Mouse (Mus musculus): Measurements from ENCODE around the gene Cacfd1. TPM values are rescaled to one million over a fixed set of nuclear protein-coding genes. Genes with fewer than 3 reads are reported as not detected.

Gene Cacfd1
- polyA plus RNA-seq, 1 experiment from 2014 or later: 66.1 TPM

DNA sequence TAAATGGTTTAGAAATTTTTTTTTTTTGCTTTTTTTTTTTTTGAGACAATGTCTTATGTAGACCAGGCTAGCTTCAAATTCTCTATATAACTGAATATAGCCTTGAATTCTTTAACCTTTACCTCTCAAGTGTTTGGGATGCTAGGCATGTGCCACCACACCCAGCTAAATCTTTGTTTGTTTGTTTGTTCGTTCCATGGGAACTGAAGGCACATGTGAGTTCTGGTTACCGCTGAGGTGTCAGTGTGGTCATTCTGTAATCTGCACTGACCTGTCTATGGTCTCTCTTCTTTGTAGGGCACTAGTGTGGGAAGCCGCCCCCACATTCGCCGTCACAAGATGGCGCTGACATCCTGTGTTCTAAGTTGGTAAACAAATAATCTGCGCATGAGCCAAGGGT is 11.7 kb upstream of the Cacfd1 start:
- no peak for ATAC-seq (replicated peaks; ENCODE audit: low FRiP score)
- WGBS: 94% methylated on average over 7 of the region's 7 CpGs

DNA sequence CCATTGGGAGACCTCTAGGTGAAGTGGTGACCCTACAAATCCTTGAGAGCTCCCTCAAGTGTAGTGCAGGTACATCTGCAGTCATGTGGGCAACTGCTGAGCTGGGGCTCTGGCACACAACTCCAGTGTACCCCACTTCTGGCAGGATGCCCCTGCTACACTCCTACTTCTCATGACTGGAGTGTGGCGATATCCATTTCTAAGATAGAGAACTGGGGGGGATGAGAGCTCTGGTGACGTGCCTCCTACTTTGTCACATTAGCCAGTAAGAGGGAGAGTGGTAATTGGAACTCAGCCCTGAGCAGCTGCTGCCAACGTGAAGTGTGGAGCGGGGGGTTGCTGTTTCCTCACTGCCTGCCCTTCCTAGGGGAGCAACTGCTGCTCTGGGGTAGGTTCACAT is 3.5 kb upstream of the Cacfd1 start:
- H3K4me2 ChIP-seq: no peak overlapping the region
- H3K27ac ChIP-seq: no peak overlapping the region
- H3K9me3 ChIP-seq (replicated peaks): no peaks in the 10 kb centered on the region
- WGBS: 69% methylated on average over 4 of the region's 4 CpGs
- no peaks in the 10 kb centered on the region for H3K27me3 ChIP-seq
- no peak overlapping the region for H3K9ac ChIP-seq
- no peak for ATAC-seq (replicated peaks; ENCODE audit: low FRiP score)
- peaks cover 16% of the 10 kb centered on the region for H3K4me1 ChIP-seq
- no peak overlapping the region for H3K4me3 ChIP-seq (replicated peaks)
- H3K36me3 ChIP-seq: no peaks in the 10 kb centered on the region

More for the DNA sequence above, 11.7 kb upstream of the Cacfd1 start:
- no peaks in the 10 kb centered on the region for H3K36me3 ChIP-seq
- no peak overlapping the region for H3K9ac ChIP-seq
- H3K4me1 ChIP-seq: no peaks in the 10 kb centered on the region
- no peak overlapping the region for H3K4me2 ChIP-seq
- no peaks in the 10 kb centered on the region for H3K9me3 ChIP-seq (replicated peaks)
- no peak overlapping the region for H3K27ac ChIP-seq
- H3K4me3 ChIP-seq (replicated peaks): no peak overlapping the region
- H3K27me3 ChIP-seq: no peaks in the 10 kb centered on the region

GRCm38 (mm10) chr2:27007701-27008100 is 2.0 kb upstream of the Cacfd1 start:
- Histone ChIP-seq H3K4me2 (no peak overlapping the region), H3K9me3 (replicated peaks) (no peaks in the 10 kb centered on the region), H3K36me3 (no peaks in the 10 kb centered on the region), H3K27me3 (no peaks in the 10 kb centered on the region), H3K4me1 (peaks cover 23% of the 10 kb centered on the region), H3K9ac (no peak overlapping the region), H3K27ac (no peak overlapping the region), H3K4me3 (replicated peaks) (no peak overlapping the region)
- no peak for ATAC-seq (replicated peaks; ENCODE audit: low FRiP score)
- WGBS: 74% methylated on average over 7 of the region's 7 CpGs

DNA sequence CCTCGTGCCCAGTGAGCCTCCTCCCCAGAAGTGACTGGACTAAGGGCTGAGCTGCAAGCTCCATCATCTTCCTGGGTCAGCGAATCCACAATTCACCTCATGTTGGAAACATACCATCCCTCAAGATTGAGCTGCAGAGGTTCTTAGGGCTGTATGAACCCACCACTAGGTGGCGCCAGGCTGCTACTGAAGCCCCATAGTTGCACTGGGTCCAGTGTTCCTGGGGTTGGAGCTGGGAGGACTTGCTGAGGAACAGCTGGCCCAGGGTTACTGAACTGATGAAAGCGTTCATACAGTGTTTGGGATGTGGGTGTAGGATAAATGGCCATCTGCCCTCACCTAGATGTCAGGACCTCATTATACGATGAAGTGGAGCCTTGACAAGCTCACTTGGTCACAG is 8.1 kb downstream of the Cacfd1 start:
- H3K4me2 ChIP-seq: no peak overlapping the region
- H3K27ac ChIP-seq: no peak overlapping the region
- no peaks in the 10 kb centered on the region for H3K9me3 ChIP-seq (replicated peaks)
- H3K27me3 ChIP-seq: no peaks in the 10 kb centered on the region
- no peak overlapping the region for H3K9ac ChIP-seq
- H3K36me3 ChIP-seq: peaks cover 67% of the 10 kb centered on the region
- H3K4me3 ChIP-seq (replicated peaks): no peak overlapping the region
- WGBS: 56% methylated on average over 5 of the region's 5 CpGs
- peaks cover 5% of the 10 kb centered on the region; the same call in 1 of the 2 replicates for H3K4me1 ChIP-seq
- ATAC-seq (replicated peaks; ENCODE audit: low FRiP score): no peak

DNA sequence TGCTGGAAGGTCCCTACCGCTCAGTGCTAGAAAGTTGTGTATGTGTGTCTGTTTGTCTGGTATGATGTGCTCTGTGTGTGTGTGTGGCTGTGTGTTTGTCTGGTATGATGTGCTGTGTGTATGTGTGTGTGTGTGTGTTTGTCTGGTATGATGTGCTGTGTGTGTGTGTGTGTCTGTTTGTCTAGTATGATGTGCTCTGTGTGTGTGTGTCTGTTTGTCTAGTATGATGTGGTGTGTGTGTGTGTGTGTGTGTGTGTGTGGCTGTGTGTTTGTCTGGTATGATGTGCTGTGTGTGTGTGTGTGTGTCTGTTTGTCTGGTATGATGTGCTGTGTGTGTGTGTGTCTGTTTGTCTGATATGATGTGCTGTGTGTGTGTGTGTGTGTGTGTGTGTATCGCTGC is 9.8 kb downstream of the Cacfd1 start:
- no peak overlapping the region for H3K27ac ChIP-seq
- WGBS: 93% methylated on average over 2 of the region's 2 CpGs
- no peak overlapping the region for H3K9ac ChIP-seq
- H3K9me3 ChIP-seq (replicated peaks): no peaks in the 10 kb centered on the region
- H3K4me2 ChIP-seq: no peak overlapping the region
- H3K36me3 ChIP-seq: peaks cover 55% of the 10 kb centered on the region
- no peaks in the 10 kb centered on the region for H3K27me3 ChIP-seq
- H3K4me3 ChIP-seq (replicated peaks): no peak overlapping the region
- peaks cover 5% of the 10 kb centered on the region; the same call in 1 of the 2 replicates for H3K4me1 ChIP-seq
- no peak for ATAC-seq (replicated peaks; ENCODE audit: low FRiP score)

- Histone ChIP-seq H3K4me2 (no peak overlapping the region), H3K27ac (no peak overlapping the region), H3K27me3 (no peaks in the 10 kb centered on the region), H3K4me3 (replicated peaks) (no peak overlapping the region), H3K36me3 (peaks cover 39% of the 10 kb centered on the region), H3K4me1 (peaks cover 5% of the 10 kb centered on the region; the same call in 1 of the 2 replicates), H3K9ac (no peak overlapping the region), H3K9me3 (replicated peaks) (no peaks in the 10 kb centered on the region)
- ATAC-seq (replicated peaks; ENCODE audit: low FRiP score): no peak
- 83% methylated on average over 1 of the region's 1 CpGs for WGBS
These were observed 11.4 kb downstream of the Cacfd1 start for GRCm38 (mm10) chr2:27021103-27021502.

- H3K4me2 ChIP-seq: no peak overlapping the region
- H3K9ac ChIP-seq: no peak overlapping the region
- ATAC-seq (replicated peaks; ENCODE audit: low FRiP score): no peak
- H3K27ac ChIP-seq: no peak overlapping the region
- peaks cover 24% of the 10 kb centered on the region for H3K36me3 ChIP-seq
- peaks cover 9% of the 10 kb centered on the region; the same call in 1 of the 2 replicates for H3K4me1 ChIP-seq
- 66% methylated on average over 6 of the region's 6 CpGs for WGBS
- H3K9me3 ChIP-seq (replicated peaks): no peaks in the 10 kb centered on the region
- H3K4me3 ChIP-seq (replicated peaks): no peak overlapping the region
- H3K27me3 ChIP-seq: peaks cover 6% of the 10 kb centered on the region; the same call in 1 of the 2 replicates
These were observed 12.9 kb downstream of the Cacfd1 start for GRCm38 (mm10) chr2:27022612-27023011.

GRCm38 (mm10) chr2:27024136-27024535 is 14.4 kb downstream of the Cacfd1 start:
- H3K27ac ChIP-seq: no peak overlapping the region
- H3K4me2 ChIP-seq: no peak overlapping the region
- H3K4me3 ChIP-seq (replicated peaks): no peak overlapping the region
- H3K4me1 ChIP-seq: peaks cover 19% of the 10 kb centered on the region
- ATAC-seq (replicated peaks; ENCODE audit: low FRiP score): no peak
- H3K9ac ChIP-seq: no peak overlapping the region
- H3K9me3 ChIP-seq (replicated peaks): no peaks in the 10 kb centered on the region
- WGBS: 85% methylated on average over 14 of the region's 14 CpGs
- H3K27me3 ChIP-seq: peaks cover 12% of the 10 kb centered on the region; the same call in 1 of the 2 replicates
- H3K36me3 ChIP-seq: peaks cover 9% of the 10 kb centered on the region

DNA sequence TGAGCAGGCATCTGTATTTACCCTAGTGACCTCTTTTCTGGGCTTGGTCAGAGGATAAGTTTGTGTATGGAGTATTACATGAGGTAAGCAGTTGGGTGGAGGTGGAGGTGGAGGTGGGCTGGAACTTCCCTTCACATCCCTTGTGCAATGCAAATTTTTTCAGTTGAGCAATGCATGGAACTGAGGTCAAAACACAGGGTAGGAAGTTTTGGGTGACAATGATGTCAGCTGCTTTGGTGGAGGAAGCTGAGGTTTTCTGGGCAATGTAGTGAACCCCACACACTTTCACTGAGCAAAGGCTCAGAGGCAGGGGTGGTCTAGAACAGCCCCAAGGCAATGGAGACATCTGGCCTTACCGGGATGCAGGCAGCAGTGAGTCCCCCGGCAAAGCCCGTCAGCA is 15.8 kb downstream of the Cacfd1 start:
- Histone ChIP-seq H3K4me3 (replicated peaks) (no peak overlapping the region), H3K9ac (no peak overlapping the region), H3K27me3 (peaks cover 13% of the 10 kb centered on the region; the same call in 1 of the 2 replicates), H3K9me3 (replicated peaks) (no peaks in the 10 kb centered on the region), H3K36me3 (no peaks in the 10 kb centered on the region), H3K27ac (no peak overlapping the region), H3K4me2 (no peak overlapping the region), H3K4me1 (peaks cover 19% of the 10 kb centered on the region)
- no peak for ATAC-seq (replicated peaks; ENCODE audit: low FRiP score)
- WGBS: 76% methylated on average over 3 of the region's 3 CpGs

GRCm38 (mm10) chr2:27026332-27026731 is 16.6 kb downstream of the Cacfd1 start:
- WGBS: 93% methylated on average over 3 of the region's 3 CpGs
- H3K4me1 ChIP-seq: peaks cover 19% of the 10 kb centered on the region

DNA sequence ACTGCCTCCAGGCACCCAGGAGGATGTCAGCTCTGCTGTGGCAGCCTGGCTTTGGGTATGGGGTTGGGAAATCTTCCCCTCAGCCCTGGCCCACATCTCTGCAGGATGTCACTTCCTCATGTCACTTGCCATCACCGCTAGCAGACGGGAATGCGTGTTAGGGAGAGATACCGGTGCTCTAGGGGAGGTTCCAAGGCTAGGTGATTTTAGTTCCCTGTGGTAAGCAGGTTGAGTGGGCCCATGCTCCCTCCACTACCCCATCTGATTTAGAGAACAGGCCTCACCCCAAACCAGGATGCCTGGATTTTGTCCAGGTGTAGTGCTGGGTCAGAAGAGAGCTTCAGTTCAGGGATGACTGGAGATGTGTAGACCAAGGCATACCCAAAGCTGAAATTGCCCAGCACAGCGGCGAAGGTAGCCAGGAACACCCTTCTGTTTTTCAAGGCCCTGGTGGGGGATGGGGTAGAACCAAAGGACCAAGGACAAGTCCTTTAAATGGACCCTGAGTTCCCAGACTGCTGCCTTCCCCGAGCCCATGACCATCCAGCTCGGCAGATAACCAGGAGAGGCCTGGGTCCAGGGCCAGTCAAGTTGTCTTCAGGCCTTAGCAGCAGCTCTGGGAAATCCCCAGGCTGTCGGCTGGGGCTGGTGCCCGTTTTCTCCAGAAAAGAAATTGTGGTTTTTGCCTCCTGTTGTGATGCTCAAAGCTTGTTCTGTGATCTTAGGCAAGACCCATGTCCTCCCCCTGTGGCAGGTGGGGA is 17.3 kb downstream of the Cacfd1 start:
- Histone ChIP-seq H3K36me3 (no peaks in the 10 kb centered on the region), H3K4me3 (replicated peaks) (peak overlapping the region; percentile 35; the same call in 1 of the 2 replicates), H3K9ac (no peak overlapping the region), H3K4me1 (peaks cover 14% of the 10 kb centered on the region), H3K9me3 (replicated peaks) (no peaks in the 10 kb centered on the region), H3K4me2 (peak overlapping the region; percentile 63; the same call in 1 of the 2 replicates), H3K27ac (no peak overlapping the region), H3K27me3 (peaks cover 13% of the 10 kb centered on the region; the same call in 1 of the 2 replicates)
- ATAC-seq (replicated peaks; ENCODE audit: low FRiP score): no peak
- 76% methylated on average over 10 of the region's 10 CpGs for WGBS

More at GRCm38 (mm10) chr2:27026332-27026731, 16.6 kb downstream of the Cacfd1 start:
- H3K4me2 ChIP-seq: no peak overlapping the region
- H3K36me3 ChIP-seq: no peaks in the 10 kb centered on the region
- peaks cover 13% of the 10 kb centered on the region; the same call in 1 of the 2 replicates for H3K27me3 ChIP-seq
- no peak overlapping the region for H3K4me3 ChIP-seq (replicated peaks)
- no peaks in the 10 kb centered on the region for H3K9me3 ChIP-seq (replicated peaks)
- no peak for ATAC-seq (replicated peaks; ENCODE audit: low FRiP score)
- H3K9ac ChIP-seq: no peak overlapping the region
- no peak overlapping the region for H3K27ac ChIP-seq

- peak within 1 kb of the TSS; percentile 63 for H3K4me2 ChIP-seq
- peaks cover 13% of the 10 kb centered on the region; the same call in 1 of the 2 replicates for H3K27me3 ChIP-seq
- H3K9ac ChIP-seq: peak within 1 kb of the TSS; percentile 11; the same call in 1 of the 2 replicates
- H3K4me1 ChIP-seq: peaks cover 14% of the 10 kb centered on the region
- WGBS: 3% methylated on average over 38 of the region's 38 CpGs
- H3K9me3 ChIP-seq (replicated peaks): no peaks in the 10 kb centered on the region
- ATAC-seq (replicated peaks; ENCODE audit: low FRiP score): peak; percentile 98
- no peak within 1 kb of the TSS for H3K27ac ChIP-seq
- H3K36me3 ChIP-seq: no peaks in the 10 kb centered on the region
- H3K4me3 ChIP-seq (replicated peaks): peak within 1 kb of the TSS; percentile 35
These were observed 18.1 kb downstream of the Cacfd1 start, which contains the start of gene Slc2a6 for GRCm38 (mm10) chr2:27027618-27028436. TSS of gene Slc2a6 (minus strand) at chr2:27027998.

Data from kidney, embryonic 15.5 days (tissue).